Mouse (Mus musculus): Measurements from ENCODE around the gene Prkd2.

The Prkd2 gene

DNA sequence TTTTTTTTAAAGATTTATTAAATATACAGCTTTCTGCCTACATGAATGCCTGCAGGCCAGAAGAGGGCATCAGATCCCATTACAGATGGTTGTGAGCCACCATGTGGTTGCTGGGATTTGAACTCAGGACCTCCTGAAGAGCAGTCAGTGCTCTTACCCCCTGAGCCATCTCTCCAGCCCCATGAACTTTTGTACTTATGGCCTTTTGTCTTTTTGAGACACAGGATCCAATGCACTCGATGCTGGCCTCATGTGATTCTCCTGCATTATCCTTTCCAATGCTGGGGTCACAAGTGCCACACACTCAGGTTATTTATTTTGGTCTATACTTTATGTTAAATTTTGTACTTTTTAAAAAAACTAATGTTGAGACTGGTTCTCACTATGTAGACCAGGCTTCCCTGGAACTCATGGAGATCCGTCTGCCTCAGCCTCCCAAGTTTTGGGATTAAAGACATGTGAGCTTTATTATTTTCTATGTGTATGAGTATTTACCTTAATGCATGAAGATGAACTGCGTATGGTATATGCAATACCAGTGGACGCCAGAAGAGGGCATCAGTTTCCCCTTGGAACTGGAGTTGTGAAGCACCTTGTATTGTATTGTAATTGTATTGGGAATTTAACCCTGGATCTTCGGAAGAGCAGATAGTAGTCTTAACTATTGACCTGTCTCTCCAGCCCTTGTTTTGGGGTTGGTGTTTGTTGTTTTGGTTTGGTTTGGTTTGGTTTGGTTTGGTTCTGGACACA lies 17.4 kb downstream of the Prkd2 start:
- in situ Hi-C loops (cut with MboI, MseI), result loop anchor here in 1 of 2 experiments (5.0 kb wide), 1 partner anchor 43 kb away; the partner anchor contains the start of genes Fkrp and Strn4

GRCm38 (mm10) chr7:16867488-16867887 lies 24.8 kb downstream of the Prkd2 start:
- in situ Hi-C loops (cut with MboI, MseI), result loop anchor here in 1 of 2 experiments (5.0 kb wide), 1 partner anchor 35 kb away; no protein-coding TSS in a partner anchor

- in situ Hi-C loops (cut with MboI, MseI), result loop anchor here in 1 of 2 experiments (5.0 kb wide), 1 partner anchor 33 kb away; no protein-coding TSS in a partner anchor
These were observed 26.8 kb downstream of the Prkd2 start for GRCm38 (mm10) chr7:16869497-16869896.

- in situ Hi-C loops (cut with MboI, MseI), result loop anchor here in 1 of 2 experiments (5.0 to 10.0 kb wide), 2 partner anchors 51 to 827 kb away; partner anchors contain the start of genes Bicra and Calm3
These were observed 28.9 kb downstream of the Prkd2 start for GRCm38 (mm10) chr7:16871600-16871999.

GRCm38 (mm10) chr7:16872478-16872877 lies 29.8 kb downstream of the Prkd2 start:
- in situ Hi-C loops (cut with MboI, MseI), result loop anchor here in 1 of 2 experiments (5.0 to 10.0 kb wide), 2 partner anchors 50 to 828 kb away; partner anchors contain the start of genes Bicra and Calm3

DNA sequence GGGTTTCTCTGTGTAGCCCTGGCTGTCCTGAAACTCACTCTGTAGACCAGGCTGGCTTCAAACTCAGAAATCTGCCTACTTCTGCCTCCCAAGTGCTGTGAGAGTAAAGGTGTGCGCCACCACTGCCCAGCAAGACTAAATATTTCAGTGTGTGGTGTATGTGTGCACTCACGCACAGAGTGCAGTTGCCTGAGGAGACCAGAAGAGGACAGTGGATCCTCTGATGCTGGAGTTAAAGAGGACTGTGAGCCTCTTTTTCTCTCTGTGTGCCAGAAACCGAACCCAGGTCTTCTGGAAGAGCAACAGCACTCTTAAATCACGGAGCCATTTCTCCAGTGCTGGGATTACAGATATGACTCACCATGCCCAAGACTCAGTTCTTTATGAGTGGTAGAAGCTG lies 30.7 kb downstream of the Prkd2 start:
- in situ Hi-C loops (cut with MboI, MseI), result loop anchor here in 1 of 2 experiments (5.0 to 10.0 kb wide), 2 partner anchors 49 to 829 kb away; partner anchors contain the start of genes Bicra and Calm3

- in situ Hi-C loops (cut with MboI, MseI), result loop anchor here in 1 of 2 experiments (5.0 to 10.0 kb wide), 2 partner anchors 48 to 829 kb away; partner anchors contain the start of genes Bicra and Calm3
These were observed 31.5 kb downstream of the Prkd2 start for GRCm38 (mm10) chr7:16874190-16874589.

DNA sequence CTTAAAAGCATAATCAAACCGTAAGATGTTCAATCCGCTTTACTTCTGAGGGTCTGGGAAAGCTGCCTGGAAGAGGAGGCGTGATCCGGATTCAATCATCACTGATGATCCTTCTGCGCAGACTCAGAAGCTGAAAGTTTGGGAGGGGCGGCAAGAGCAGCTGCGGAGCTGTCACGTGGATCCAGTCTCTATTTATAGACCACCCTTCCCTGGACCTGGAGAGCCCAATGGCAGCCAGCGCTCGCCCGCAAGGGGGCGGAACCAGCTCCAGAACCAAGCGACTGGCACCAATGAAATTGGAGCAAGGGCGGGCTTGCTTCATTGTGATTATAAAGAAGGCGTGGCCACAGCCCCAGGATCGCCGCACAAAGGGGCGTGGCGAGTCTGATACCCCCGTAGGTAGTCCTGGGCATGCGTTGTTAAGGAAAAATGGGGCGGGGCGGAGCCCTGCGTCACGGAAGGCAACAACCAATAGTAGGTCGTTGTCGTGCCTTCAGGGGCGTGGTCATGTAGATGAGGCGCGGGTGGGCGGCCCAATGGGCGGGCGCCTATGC lies 32.1 kb downstream of the Prkd2 start:
- in situ Hi-C loops (cut with MboI, MseI), result loop anchor here in 1 of 2 experiments (5.0 to 10.0 kb wide), 2 partner anchors 47 to 830 kb away; partner anchors contain the start of genes Bicra and Calm3

GRCm38 (mm10) chr7:16875310-16875325 lies 32.4 kb downstream of the Prkd2 start, which contains the start of gene Dact3:
Gene Dact3 (plus strand): TSS chr7:16875317.
- in situ Hi-C loops (cut with MboI, MseI), result loop anchor here in 1 of 2 experiments (10.0 kb wide), 1 partner anchor 830 kb away; the partner anchor contains the start of gene Bicra

GRCm38 (mm10) chr7:16875326-16875725 lies 32.6 kb downstream of the Prkd2 start:
- in situ Hi-C loops (cut with MboI, MseI), result loop anchor here in 1 of 2 experiments (10.0 kb wide), 1 partner anchor 831 kb away; the partner anchor contains the start of gene Bicra

DNA sequence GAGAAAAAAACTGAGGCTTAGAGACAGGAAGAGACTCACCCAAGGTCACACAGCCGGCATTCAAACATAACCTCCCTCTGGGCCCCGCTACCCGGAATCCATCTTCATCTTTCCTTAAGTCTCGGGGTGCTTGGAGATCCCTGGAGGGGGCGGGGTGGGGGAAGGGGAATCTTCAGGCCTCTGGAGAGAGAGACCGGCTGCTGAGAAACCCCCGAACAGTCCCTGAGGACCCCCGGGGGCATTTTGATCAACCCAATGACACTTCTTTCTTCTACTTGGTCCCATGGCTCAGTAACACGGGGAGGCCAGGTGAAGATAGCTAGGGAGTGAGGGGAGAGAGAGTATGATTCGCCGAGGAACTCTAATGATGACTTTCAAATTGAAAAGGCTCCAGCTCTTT lies 33.3 kb downstream of the Prkd2 start:
- in situ Hi-C loops (cut with MboI, MseI), result loop anchor here in 1 of 2 experiments (10.0 kb wide), 1 partner anchor 831 kb away; the partner anchor contains the start of gene Bicra

- in situ Hi-C loops (cut with MboI, MseI), result loop anchor here in 1 of 2 experiments (10.0 kb wide), 1 partner anchor 832 kb away; the partner anchor contains the start of gene Bicra
These were observed 33.9 kb downstream of the Prkd2 start for GRCm38 (mm10) chr7:16876608-16877007.

DNA sequence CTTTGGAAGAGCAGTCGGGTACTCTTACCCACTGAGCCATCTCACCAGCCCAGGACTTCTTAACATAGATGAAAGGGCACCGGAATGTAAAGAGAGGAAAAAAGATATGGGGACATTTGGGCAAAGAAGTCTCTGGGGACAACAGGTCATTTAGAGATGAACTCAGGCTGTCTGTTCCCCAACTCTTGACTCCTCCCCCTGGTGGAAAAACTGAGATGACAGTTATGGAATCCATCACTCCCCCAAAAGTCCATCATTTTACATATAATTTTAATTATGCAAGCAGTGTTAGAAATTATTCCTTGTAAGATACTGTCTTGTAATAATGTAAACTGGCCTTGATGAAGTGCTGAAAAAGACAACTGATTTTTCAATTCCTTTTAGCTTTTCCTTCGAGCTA lies 35.0 kb downstream of the Prkd2 start:
- in situ Hi-C loops (cut with MboI, MseI), result loop anchor here in 1 of 2 experiments (10.0 kb wide), 1 partner anchor 833 kb away; the partner anchor contains the start of gene Bicra

- in situ Hi-C loops (cut with MboI, MseI), result loop anchor here in 1 of 2 experiments (10.0 kb wide), 1 partner anchor 835 kb away; the partner anchor contains the start of gene Bicra
These were observed 37.3 kb downstream of the Prkd2 start for GRCm38 (mm10) chr7:16879796-16880547.

DNA sequence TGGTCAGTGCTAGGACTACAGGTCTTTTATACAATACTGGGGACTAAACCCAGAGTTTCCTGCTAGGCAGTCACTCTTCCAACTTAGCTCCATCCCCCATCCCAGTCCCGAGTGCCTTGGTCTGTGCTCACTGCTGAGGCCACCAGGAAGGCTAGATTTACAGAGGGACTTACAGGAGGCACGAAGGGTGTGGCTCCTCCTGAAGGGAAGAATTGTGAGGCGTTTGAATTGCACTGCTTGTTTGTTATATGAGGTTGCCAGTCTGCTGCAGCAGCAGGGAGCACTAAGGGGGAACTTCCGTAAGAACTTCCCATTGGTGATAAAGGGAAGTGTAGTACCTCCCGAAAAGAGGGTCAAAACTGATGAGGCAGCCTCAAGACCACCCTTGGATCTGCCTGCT lies 37.9 kb downstream of the Prkd2 start:
- in situ Hi-C loops (cut with MboI, MseI), result no loop called here

GRCm38 (mm10) chr7:16883162-16883561 lies 40.5 kb downstream of the Prkd2 start:
- in situ Hi-C loops (cut with MboI, MseI), result no loop called here

- in situ Hi-C loops (cut with MboI, MseI), result no loop called here
These were observed 41.6 kb downstream of the Prkd2 start for GRCm38 (mm10) chr7:16884334-16884733.

DNA sequence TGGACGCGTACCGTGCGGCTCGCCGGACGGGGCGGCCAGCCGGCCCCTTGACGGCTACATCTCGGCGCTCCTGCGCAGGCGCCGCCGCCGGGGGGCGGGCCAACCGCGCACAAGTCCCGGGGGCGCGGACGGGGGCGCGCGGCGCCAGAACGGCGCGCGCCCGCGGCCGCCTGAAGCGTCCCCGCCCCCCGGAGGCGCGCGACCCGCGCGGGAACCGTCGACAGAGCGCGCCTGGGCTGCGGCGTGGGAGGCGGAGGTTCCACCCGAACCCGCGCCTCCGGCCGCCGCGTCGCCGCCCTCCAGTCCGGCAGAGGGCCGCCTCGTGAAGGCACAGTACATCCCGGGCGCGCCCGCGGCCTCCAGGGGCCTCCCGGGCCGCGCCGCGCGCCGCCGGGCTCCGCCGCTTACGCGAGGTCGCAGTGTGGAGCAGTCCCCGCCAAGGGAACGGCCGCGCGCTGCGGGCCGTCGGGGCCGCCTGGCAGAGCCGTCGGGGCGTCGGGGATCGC lies 42.6 kb downstream of the Prkd2 start:
- in situ Hi-C loops (cut with MboI, MseI), result no loop called here

- in situ Hi-C loops (cut with MboI, MseI), result no loop called here
These were observed 43.2 kb downstream of the Prkd2 start for GRCm38 (mm10) chr7:16885905-16886304.

- in situ Hi-C loops (cut with MboI, MseI), result no loop called here
These were observed 47.8 kb downstream of the Prkd2 start for GRCm38 (mm10) chr7:16890536-16890935.

GRCm38 (mm10) chr7:16890944-16891343 lies 48.2 kb downstream of the Prkd2 start:
- in situ Hi-C loops (cut with MboI, MseI), result no loop called here
